Mouse (Mus musculus) kidney, embryonic 14.5 days (tissue): ENCODE measurements at regions not wholly inside any gene's neighbourhood (a gene's known extent, or its start where the extent isn't known, plus 50 kb on each side); places are given as distances from the start of the nearest gene placed in this dataset.
"Not testable (repeated sequence)": the region's sequence is repeated elsewhere in the genome, so short reads cannot be mapped to it uniquely, and the experiment has no call there.

Source experiments
- ATAC-seq: fragments of 200-750 bp; cut with Nextera tagmentation; 2 replicates; pipeline ENCODE4 v1.8.0; 2017; ENCODE audit warnings: moderate number of reproducible peaks, mild to moderate bottlenecking, moderate TSS enrichment, moderate library complexity; ENCODE audit not compliant: low FRiP score, low TSS enrichment
- H3K27ac ChIP-seq: fragments of 300-500 bp; sonication (generic); 2 replicates; pipeline ENCODE4 v1.5.1; 2014; ENCODE audit warnings: low read depth, mild to moderate bottlenecking, low read length, moderate library complexity, mixed read lengths
- H3K27me3 ChIP-seq: fragments of 300-500 bp; sonication (generic); 2 replicates; pipeline ENCODE4 v1.6.1; 2014; ENCODE audit warnings: mild to moderate bottlenecking, low read length; ENCODE audit not compliant: control insufficient read depth, insufficient read depth
- H3K36me3 ChIP-seq: fragments of 300-500 bp; sonication (generic); 2 replicates; pipeline ENCODE4 v1.6.1; 2014; ENCODE audit warnings: low read length, mixed read lengths; ENCODE audit not compliant: control insufficient read depth, insufficient read depth
- H3K4me1 ChIP-seq: fragments of 300-500 bp; sonication (generic); 2 replicates; pipeline ENCODE4 v1.6.1; 2014; ENCODE audit warnings: low read length, mixed read lengths; ENCODE audit not compliant: control insufficient read depth, insufficient read depth
- H3K4me2 ChIP-seq: fragments of 300-500 bp; sonication (generic); replicated peaks from 2 replicates; pipeline ENCODE4 v1.6.1; 2014; ENCODE audit warnings: low read depth, mild to moderate bottlenecking, low read length
- H3K4me3 ChIP-seq: fragments of 300-500 bp; sonication (generic); 2 replicates; pipeline ENCODE4 v1.5.1; 2014; ENCODE audit warnings: mild to moderate bottlenecking, low read length
- H3K9ac ChIP-seq: fragments of 300-500 bp; sonication (generic); 2 replicates; pipeline ENCODE4 v1.6.1; 2014; ENCODE audit warnings: low read depth, mild to moderate bottlenecking, low read length, moderate library complexity
- H3K9me3 ChIP-seq: fragments of 300-500 bp; sonication (generic); 2 replicates; pipeline ENCODE4 v1.6.1; 2016; ENCODE audit warnings: low read length; ENCODE audit not compliant: control insufficient read depth
- WGBS: fragments of 180-500 bp; shearing (Covaris S2); extraction: QIAGEN DNeasy Blood & Tissue Kit; methylation state at CpG from one replicate; pipeline ENCODE4 v1.1.7; 2014; 5-methylcytosine and 5-hydroxymethylcytosine counted together

DNA sequence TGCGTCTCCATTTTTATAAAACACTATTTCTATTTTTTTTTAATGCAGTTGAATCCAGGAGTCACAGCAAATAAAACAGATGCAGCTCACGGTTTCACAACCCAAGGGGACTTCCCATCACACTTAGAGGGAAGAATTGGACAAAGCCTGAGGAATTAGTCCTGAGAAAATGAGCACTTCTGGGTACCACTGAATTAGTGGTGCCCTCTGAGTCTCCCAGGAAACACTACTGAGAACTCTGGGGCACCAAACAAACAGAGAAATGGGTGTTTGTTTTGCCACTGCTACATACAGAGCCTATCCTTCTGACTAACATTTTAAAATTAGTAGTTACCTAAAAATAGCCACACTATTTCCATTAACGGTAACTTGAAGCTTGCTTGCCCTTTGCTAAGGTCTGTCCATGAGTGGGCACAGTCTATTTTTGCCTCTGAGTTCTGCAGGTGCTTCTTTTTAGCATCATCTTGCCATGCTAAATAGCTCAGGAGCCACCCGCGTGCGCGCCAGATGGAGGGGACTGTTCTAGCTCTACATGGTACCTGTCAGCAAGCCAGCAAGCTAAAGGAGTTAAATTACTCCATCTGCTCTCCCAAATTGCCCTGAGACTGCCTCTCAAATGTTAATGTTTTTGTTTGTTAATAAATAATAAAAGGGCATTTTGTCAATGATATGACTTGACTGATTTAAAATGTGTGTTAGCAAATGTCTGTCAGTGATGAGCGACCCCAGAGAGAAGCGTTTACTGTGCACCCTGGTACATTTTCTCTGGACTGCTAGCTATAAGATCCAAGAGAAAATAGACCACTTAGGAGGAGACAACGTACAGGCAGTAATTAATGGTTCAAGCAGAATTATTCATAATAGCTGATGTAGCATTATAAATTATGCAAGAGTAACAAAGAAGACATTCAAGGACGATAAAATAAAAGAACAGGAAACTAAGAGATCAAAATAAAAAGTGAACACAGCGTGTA, 141.3 kb downstream of the Tas2r134 start:
- no peak overlapping the region for H3K9ac ChIP-seq
- no peaks in the 10 kb centered on the region for H3K4me1 ChIP-seq
- no peaks in the 10 kb centered on the region for H3K27me3 ChIP-seq
- H3K4me2 ChIP-seq: no peak overlapping the region
- no peaks in the 10 kb centered on the region for H3K9me3 ChIP-seq
- no peak overlapping the region for H3K4me3 ChIP-seq
- 71% methylated on average over 12 of the region's 12 CpGs for WGBS
- ATAC-seq: no peak
- H3K36me3 ChIP-seq: no peaks in the 10 kb centered on the region
- no peak overlapping the region for H3K27ac ChIP-seq

DNA sequence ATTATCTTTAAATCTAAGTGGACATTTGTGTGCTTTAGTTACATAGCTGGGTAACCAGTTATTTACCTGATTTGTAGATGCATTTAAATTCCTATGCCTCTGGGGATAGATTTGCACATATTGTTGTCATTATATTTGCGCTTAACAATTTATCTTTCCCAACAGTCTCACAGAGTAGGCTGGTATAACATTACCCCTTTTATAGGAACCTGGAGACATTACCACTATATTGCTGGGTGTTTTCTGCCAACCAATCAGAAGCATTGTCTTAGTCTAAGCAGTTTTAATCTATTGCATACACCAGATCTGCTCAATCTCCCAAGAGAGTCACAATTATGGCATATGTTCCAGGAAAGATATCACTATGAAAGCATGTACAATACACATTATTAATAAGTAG, 149.8 kb downstream of the Rbm43 start:
- H3K27ac ChIP-seq: no peak overlapping the region
- H3K4me3 ChIP-seq: no peak overlapping the region
- H3K36me3 ChIP-seq: no peaks in the 10 kb centered on the region
- H3K27me3 ChIP-seq: no peaks in the 10 kb centered on the region
- no peak for ATAC-seq
- H3K9ac ChIP-seq: no peak overlapping the region
- H3K4me2 ChIP-seq: no peak overlapping the region
- no peaks in the 10 kb centered on the region for H3K9me3 ChIP-seq
- H3K4me1 ChIP-seq: no peaks in the 10 kb centered on the region
- 88% methylated on average over 1 of the region's 1 CpGs for WGBS

DNA sequence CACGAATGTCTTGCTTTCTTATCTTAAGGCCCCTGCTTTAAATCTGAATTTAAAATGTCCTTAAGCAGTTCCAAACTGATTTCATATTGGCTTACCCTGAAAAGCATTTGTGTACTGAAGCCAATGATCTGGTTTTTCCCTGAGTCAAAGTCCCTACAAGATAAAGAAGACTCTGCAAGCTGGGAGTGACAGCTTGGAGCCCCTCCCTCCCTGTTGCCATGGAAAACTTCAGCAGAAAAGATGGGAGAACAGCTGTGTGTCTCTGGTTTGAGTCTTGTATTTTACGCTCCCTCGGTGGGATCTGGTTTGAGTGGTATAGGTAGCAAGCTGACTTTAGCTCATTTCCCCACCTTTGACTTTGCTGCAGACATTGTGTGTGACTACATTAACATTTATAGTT, 146.1 kb downstream of the Rbm43 start:
- no peak overlapping the region for H3K9ac ChIP-seq
- no peak overlapping the region for H3K4me2 ChIP-seq
- WGBS: 86% methylated on average over 3 of the region's 3 CpGs
- H3K27ac ChIP-seq: no peak overlapping the region
- H3K27me3 ChIP-seq: no peaks in the 10 kb centered on the region
- no peak overlapping the region for H3K4me3 ChIP-seq
- no peak for ATAC-seq
- H3K36me3 ChIP-seq: no peaks in the 10 kb centered on the region
- no peaks in the 10 kb centered on the region for H3K4me1 ChIP-seq
- H3K9me3 ChIP-seq: no peaks in the 10 kb centered on the region

DNA sequence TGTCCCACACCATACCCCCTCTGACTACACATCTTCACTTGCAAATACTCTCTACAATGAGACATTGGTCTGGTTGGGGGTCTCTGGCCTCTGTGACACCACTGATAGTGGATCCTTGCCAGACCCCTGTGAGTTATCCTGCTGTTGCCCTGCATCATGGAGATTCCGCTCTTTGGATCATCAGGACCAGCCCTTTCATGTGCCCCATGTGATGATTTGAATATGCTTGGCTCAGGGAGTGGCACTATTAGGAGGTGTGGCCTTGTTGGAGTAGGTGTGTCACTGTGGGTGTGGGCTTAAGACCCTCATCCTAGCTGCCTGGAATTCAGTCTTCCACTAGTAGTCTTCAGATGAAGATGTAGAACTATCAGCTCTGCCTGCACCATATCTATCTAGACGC, 141.7 kb downstream of the Rbm43 start:
- 83% methylated on average over 2 of the region's 2 CpGs for WGBS
- not testable (repeated sequence) for H3K4me1 ChIP-seq, H3K36me3 ChIP-seq, H3K4me3 ChIP-seq, H3K27me3 ChIP-seq, ATAC-seq, H3K4me2 ChIP-seq, H3K9ac ChIP-seq, H3K9me3 ChIP-seq, H3K27ac ChIP-seq

- Histone ChIP-seq H3K36me3 (no peaks in the 10 kb centered on the region), H3K9ac (no peak overlapping the region), H3K4me3 (no peak overlapping the region), H3K27me3 (no peaks in the 10 kb centered on the region), H3K4me2 (no peak overlapping the region), H3K4me1 (no peaks in the 10 kb centered on the region), H3K27ac (no peak overlapping the region), H3K9me3 (no peaks in the 10 kb centered on the region)
- 83% methylated on average over 1 of the region's 1 CpGs for WGBS
- no peak for ATAC-seq
Measured at GRCm38 (mm10) chr2:51799856-51800255, 135.1 kb downstream of the Rbm43 start.

DNA sequence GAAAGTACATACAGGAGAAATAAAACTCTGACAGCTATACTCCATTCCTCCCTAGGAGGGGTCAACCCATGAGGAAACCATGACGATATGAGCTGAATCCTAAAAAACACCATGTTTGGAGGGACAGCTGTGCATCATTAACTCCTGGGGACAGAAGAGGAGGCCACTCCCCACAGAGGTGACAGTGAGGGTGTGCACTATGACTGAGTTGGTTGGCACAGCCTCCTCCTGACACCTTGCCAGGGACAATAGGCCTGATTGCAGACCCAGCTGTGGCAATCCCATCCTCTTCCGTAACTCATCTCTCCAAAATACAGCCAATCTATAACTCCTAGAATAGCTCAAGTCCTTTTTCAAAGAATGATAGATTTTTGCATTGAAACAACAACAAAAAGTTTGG, 112.0 kb downstream of the Rbm43 start:
- Histone ChIP-seq H3K27ac (no peak overlapping the region), H3K4me2 (no peak overlapping the region), H3K4me3 (no peak overlapping the region), H3K9ac (no peak overlapping the region), H3K36me3 (no peaks in the 10 kb centered on the region), H3K27me3 (no peaks in the 10 kb centered on the region), H3K9me3 (no peaks in the 10 kb centered on the region), H3K4me1 (no peaks in the 10 kb centered on the region)
- no peak for ATAC-seq
- WGBS: 46% methylated on average over 2 of the region's 2 CpGs

- no peak overlapping the region for H3K4me3 ChIP-seq
- H3K9ac ChIP-seq: no peak overlapping the region
- no peaks in the 10 kb centered on the region for H3K9me3 ChIP-seq
- H3K4me2 ChIP-seq: no peak overlapping the region
- H3K27me3 ChIP-seq: no peaks in the 10 kb centered on the region
- ATAC-seq: no peak
- 34% methylated on average over 7 of the region's 7 CpGs for WGBS
- no peak overlapping the region for H3K27ac ChIP-seq
- H3K4me1 ChIP-seq: 0 out of 2 replicates have a peak, but pooled peaks cover 3% of the 10 kb centered on the region
- no peaks in the 10 kb centered on the region for H3K36me3 ChIP-seq
Measured at GRCm38 (mm10) chr2:51830286-51830944, 104.5 kb downstream of the Rbm43 start.

- Histone ChIP-seq H3K27me3 (no peaks in the 10 kb centered on the region), H3K27ac (no peak overlapping the region), H3K9ac (no peak overlapping the region), H3K4me3 (no peak overlapping the region), H3K36me3 (no peaks in the 10 kb centered on the region), H3K9me3 (no peaks in the 10 kb centered on the region), H3K4me1 (0 out of 2 replicates have a peak, but pooled peaks cover 3% of the 10 kb centered on the region), H3K4me2 (no peak overlapping the region)
- no peak for ATAC-seq
- 89% methylated on average over 9 of the region's 9 CpGs for WGBS
Measured at GRCm38 (mm10) chr2:51830965-51831720, 103.8 kb downstream of the Rbm43 start.
